Mouse (Mus musculus): ENCODE results near the gene Mrpl49. TPM values are rescaled to one million over a fixed set of nuclear protein-coding genes. Genes with fewer than 3 reads are reported as not detected.

Gene Mrpl49
- total and polyA plus RNA-seq, 3 experiments, result 23.5 to 39.0 (median 37.1) TPM

DNA sequence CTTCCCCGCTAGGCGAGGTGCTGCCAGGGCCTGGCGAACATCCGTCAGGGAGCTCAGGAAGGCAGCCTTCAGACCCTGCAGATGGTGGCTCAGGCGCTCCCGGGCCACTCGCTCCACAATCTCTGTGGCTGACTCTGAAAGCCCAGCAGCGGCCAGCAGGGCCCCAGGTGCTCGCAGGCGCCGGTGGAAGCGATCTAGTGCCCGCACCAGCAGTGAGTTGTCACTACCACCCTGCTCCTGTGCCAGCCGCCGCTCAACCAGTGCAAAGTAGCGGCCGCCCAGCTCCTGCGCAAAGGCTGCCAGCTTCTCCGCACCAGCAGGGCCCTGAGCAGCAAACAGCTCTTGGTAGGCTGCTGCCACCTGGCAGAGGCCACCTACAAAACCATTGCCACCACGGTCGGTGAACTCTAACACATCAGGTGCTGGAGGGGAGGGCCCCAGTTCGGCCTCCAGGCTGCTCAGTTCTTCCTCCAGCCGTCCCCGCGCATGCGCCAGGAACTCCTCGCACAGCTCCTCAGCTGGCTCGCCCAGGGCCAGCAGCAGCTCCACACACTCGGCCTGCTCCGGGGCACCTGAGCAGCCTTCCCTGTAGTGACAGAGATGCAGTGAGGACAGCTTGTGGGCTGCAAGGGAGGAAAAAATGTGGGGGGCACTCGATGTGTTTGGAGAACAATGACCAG, 13.1 kb upstream of the Mrpl49 start:
- no peaks in the 10 kb centered on the region for H3K27me3 ChIP-seq (ENCODE audit: control insufficient read depth, insufficient read depth, low read length)

GRCm38 (mm10) chr19:6069851-6070250, 12.3 kb upstream of the Mrpl49 start:
- 86% methylated on average over 10 of the region's 10 CpGs for WGBS
- no peaks in the 10 kb centered on the region for H3K4me1 ChIP-seq (ENCODE audit: control insufficient read depth, insufficient read depth, low read length)
- no peak overlapping the region for H3K27ac ChIP-seq
- 0 out of 2 replicates have a peak, but pooled peaks cover 1% of the 10 kb centered on the region for H3K79me2 ChIP-seq (replicated peaks; ENCODE audit: control insufficient read depth, insufficient read depth, low read length)
- H3K4me3 ChIP-seq, result no peak overlapping the region
- H3K27me3 ChIP-seq (ENCODE audit: control insufficient read depth, insufficient read depth, low read length), result no peaks in the 10 kb centered on the region
- TF ChIP-seq POLR2A (IDR thresholded peaks at IDR 0.05; ENCODE audit: insufficient read depth, low read depth, low read length), result no peak
- TF ChIP-seq CTCF (IDR thresholded peaks at IDR 0.05), result no peak
- no peak for TF ChIP-seq EP300 (IDR thresholded peaks at IDR 0.05; ENCODE audit: insufficient read depth, low read depth, low read length)
- no peaks in the 10 kb centered on the region for H3K36me3 ChIP-seq (ENCODE audit: control insufficient read depth, insufficient read depth, low read length)
- intact Hi-C loops (cut with DNase I), result no loop called here
- DNase-seq, result no peak
- H3K9ac ChIP-seq (ENCODE audit: low read depth, low read length), result no peak overlapping the region

More for the DNA sequence above, 13.1 kb upstream of the Mrpl49 start:
- no peak overlapping the region for H3K4me3 ChIP-seq
- no peak for DNase-seq
- intact Hi-C loops (cut with DNase I), result no loop called here
- H3K36me3 ChIP-seq (ENCODE audit: control insufficient read depth, insufficient read depth, low read length), result no peaks in the 10 kb centered on the region
- no peaks in the 10 kb centered on the region for H3K4me1 ChIP-seq (ENCODE audit: control insufficient read depth, insufficient read depth, low read length)
- no peak overlapping the region for H3K9ac ChIP-seq (ENCODE audit: low read depth, low read length)
- H3K79me2 ChIP-seq (replicated peaks; ENCODE audit: control insufficient read depth, insufficient read depth, low read length), result 0 out of 2 replicates have a peak, but pooled peaks cover 1% of the 10 kb centered on the region
- 91% methylated on average over 31 of the region's 31 CpGs for WGBS
- no peak overlapping the region for H3K27ac ChIP-seq
- no peak for TF ChIP-seq POLR2A (IDR thresholded peaks at IDR 0.05; ENCODE audit: insufficient read depth, low read depth, low read length)
- TF ChIP-seq EP300 (IDR thresholded peaks at IDR 0.05; ENCODE audit: insufficient read depth, low read depth, low read length), result no peak
- TF ChIP-seq CTCF (IDR thresholded peaks at IDR 0.05), result no peak

DNA sequence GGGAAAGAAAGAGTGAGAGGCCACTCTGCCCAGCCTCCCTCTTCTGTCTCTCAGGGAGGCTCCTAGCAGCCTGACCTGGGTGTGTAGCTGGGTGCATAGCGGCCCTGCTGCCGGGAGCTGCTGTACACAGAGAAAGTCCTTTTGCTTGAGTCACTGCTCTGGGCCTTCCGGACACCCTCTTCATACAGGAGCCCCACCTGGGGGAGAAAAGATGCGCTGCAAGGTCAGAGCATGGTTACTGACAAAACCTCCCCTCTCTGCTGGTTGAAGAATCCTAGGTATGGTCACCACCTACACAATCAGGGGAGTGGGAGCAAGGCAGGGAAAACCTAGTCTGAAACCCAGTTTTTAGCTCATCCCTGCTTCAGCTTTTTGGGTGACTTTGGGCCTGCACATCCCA, 11.4 kb upstream of the Mrpl49 start:
- intact Hi-C loops (cut with DNase I), result no loop called here
- Histone ChIP-seq H3K27ac (no peak overlapping the region), H3K4me3 (no peak overlapping the region), H3K36me3 (ENCODE audit: control insufficient read depth, insufficient read depth, low read length) (no peaks in the 10 kb centered on the region), H3K9ac (ENCODE audit: low read depth, low read length) (no peak overlapping the region), H3K27me3 (ENCODE audit: control insufficient read depth, insufficient read depth, low read length) (no peaks in the 10 kb centered on the region), H3K79me2 (replicated peaks; ENCODE audit: control insufficient read depth, insufficient read depth, low read length) (no peaks in the 10 kb centered on the region), H3K4me1 (ENCODE audit: control insufficient read depth, insufficient read depth, low read length) (no peaks in the 10 kb centered on the region)
- TF ChIP-seq CTCF (IDR thresholded peaks at IDR 0.05) (no peak), POLR2A (IDR thresholded peaks at IDR 0.05; ENCODE audit: insufficient read depth, low read depth, low read length) (no peak), EP300 (IDR thresholded peaks at IDR 0.05; ENCODE audit: insufficient read depth, low read depth, low read length) (no peak)
- WGBS, result 81% methylated on average over 4 of the region's 4 CpGs
- DNase-seq, result no peak

DNA sequence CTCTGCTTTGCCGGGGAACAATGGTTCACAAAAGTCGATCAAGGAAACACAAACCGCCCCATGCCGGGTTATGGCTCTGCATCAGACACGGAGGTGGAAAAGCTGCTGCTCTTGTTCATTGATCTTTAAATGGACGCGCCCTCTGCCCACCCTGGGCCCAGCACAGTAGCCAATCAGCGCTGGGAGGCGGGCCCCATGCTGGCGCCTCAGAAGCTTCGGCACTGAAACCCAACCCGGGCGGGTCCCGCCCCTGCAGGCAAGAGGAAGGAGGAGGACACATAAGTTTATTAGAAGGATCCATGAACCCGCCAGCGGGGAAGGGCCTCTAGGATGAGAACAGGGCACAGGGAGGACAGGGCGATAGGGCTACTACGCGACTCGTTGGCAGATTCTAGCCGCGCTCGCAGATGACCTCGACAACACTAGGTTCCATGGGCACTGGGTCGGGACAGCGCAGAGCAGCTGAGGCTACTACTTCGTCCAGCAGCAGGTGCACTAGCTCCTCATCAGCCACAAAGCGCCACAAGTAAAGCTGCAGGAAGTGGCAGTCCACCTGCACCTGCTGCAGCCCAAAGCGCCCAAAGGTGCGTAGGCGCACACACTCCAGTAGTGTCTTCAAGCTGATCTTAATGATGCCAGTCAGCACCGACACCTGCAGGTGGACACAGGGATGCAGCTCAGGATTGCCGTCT, 10.3 kb upstream of the Mrpl49 start, which contains the start of gene Tm7sf2:
Gene Tm7sf2, minus strand, starts transcription at position 650 of the 692 bp plus-strand sequence.
- Histone ChIP-seq H3K9ac (ENCODE audit: low read depth, low read length) (peak within 1 kb of the TSS; percentile 67), H3K79me2 (replicated peaks; ENCODE audit: control insufficient read depth, insufficient read depth, low read length) (no peaks in the 10 kb centered on the region), H3K27me3 (ENCODE audit: control insufficient read depth, insufficient read depth, low read length) (no peaks in the 10 kb centered on the region), H3K4me1 (ENCODE audit: control insufficient read depth, insufficient read depth, low read length) (no peaks in the 10 kb centered on the region), H3K27ac (no peak within 1 kb of the TSS; the same call in 1 of the 2 replicates), H3K36me3 (ENCODE audit: control insufficient read depth, insufficient read depth, low read length) (no peaks in the 10 kb centered on the region), H3K4me3 (peak within 1 kb of the TSS; percentile 49)
- intact Hi-C loops (cut with DNase I), result no loop called here
- TF ChIP-seq CTCF (IDR thresholded peaks at IDR 0.05) (peak; percentile 22; the same call in 1 of the 2 replicates), POLR2A (IDR thresholded peaks at IDR 0.05; ENCODE audit: insufficient read depth, low read depth, low read length) (0 out of 2 replicates have a peak, but pooled peaks have one; percentile 0), EP300 (IDR thresholded peaks at IDR 0.05; ENCODE audit: insufficient read depth, low read depth, low read length) (no peak)
- 14% methylated on average over 33 of the region's 33 CpGs for WGBS
- peak; percentile 90 to 93 for DNase-seq

GRCm38 (mm10) chr19:6067011-6067723, 9.6 kb upstream of the Mrpl49 start:
- H3K36me3 ChIP-seq (ENCODE audit: control insufficient read depth, insufficient read depth, low read length), result no peaks in the 10 kb centered on the region
- no peaks in the 10 kb centered on the region for H3K27me3 ChIP-seq (ENCODE audit: control insufficient read depth, insufficient read depth, low read length)
- peak; percentile 77 to 78 for DNase-seq
- peak overlapping the region; percentile 49 for H3K4me3 ChIP-seq
- WGBS, result 2% methylated on average over 30 of the region's 30 CpGs
- intact Hi-C loops (cut with DNase I), result no loop called here
- TF ChIP-seq CTCF (IDR thresholded peaks at IDR 0.05) (peak; percentile 91), POLR2A (IDR thresholded peaks at IDR 0.05; ENCODE audit: insufficient read depth, low read depth, low read length) (no peak; the same call in 1 of the 2 replicates)
- peak overlapping the region; percentile 67 for H3K9ac ChIP-seq (ENCODE audit: low read depth, low read length)
- H3K4me1 ChIP-seq (ENCODE audit: control insufficient read depth, insufficient read depth, low read length), result peaks cover 3% of the 10 kb centered on the region; the same call in 1 of the 2 replicates
- no peak overlapping the region; the same call in 1 of the 2 replicates for H3K27ac ChIP-seq
- H3K79me2 ChIP-seq (replicated peaks; ENCODE audit: control insufficient read depth, insufficient read depth, low read length), result no peaks in the 10 kb centered on the region

All from heart, adult 2 months (tissue).